Mouse (Mus musculus) macrophage (primary cell): ENCODE data around the gene Btnl6. TPM values are rescaled to one million over a fixed set of nuclear protein-coding genes. Genes with fewer than 3 reads are reported as not detected.
"Not testable (repeated sequence)": the region's sequence is repeated elsewhere in the genome, so short reads cannot be mapped to it uniquely, and the experiment has no call there.

Experiments
- H3K27ac ChIP-seq: fragments of 350-480 bp; formaldehyde crosslinking; 2 replicates; pipeline ENCODE4 v1.9.0; 2021
- H3K36me3 ChIP-seq: fragments of 350-480 bp; formaldehyde crosslinking; 2 replicates; pipeline ENCODE4 v1.9.0; 2021; ENCODE audit errors: inconsistent target
- H3K4me3 ChIP-seq: fragments of 350-480 bp; formaldehyde crosslinking; 2 replicates; pipeline ENCODE4 v1.9.0; 2021; ENCODE audit errors: inconsistent target
- H3K79me2 ChIP-seq: fragments of 350-480 bp; formaldehyde crosslinking; 2 replicates; pipeline ENCODE4 v1.9.0; 2021; ENCODE audit errors: inconsistent target
- WGBS: methylation state at CpG from one replicate; pipeline ENCODE4 v1.1.7; 2026; ENCODE audit warnings: inconsistent platforms; ENCODE audit not compliant: missing documents; 5-methylcytosine and 5-hydroxymethylcytosine counted together
- polyA plus RNA-seq: library from polyadenylated mRNA; stranded (reverse); fragments of 250-400 nt; gene quantifications from 3 replicates; pipeline ENCODE4 v1.2.4, GENCODE M21; 2018; ENCODE audit warnings: inconsistent platforms

Btnl6 gene
- polyA plus RNA-seq, 1 experiment from 2014 or later, result 0.09 TPM

DNA sequence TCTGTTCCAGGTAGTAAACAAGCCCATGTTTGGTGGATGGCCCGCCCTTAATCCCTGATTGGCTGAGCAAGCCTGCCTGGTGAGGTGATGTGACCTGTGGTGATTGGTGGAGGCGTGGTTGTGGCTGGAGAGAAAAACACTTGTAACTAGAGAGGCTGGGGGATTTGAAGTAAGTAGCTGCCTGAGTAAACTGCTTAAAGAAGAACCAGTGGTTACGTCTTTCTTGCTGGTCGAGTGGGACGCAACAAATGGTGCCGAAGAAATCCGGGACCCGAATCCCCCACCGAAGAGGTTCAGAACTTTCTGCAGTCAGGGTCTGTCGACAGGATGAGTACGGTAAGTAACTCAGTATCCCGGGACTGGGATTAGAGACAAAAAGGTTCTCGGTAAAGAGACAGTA is 26.4 kb upstream of the Btnl6 start:
- H3K4me3 ChIP-seq, H3K79me2 ChIP-seq, H3K27ac ChIP-seq, H3K36me3 ChIP-seq: not testable (repeated sequence)
- whole genome bisulfite sequencing, result 93% methylated on average over 11 of the region's 13 CpGs

DNA sequence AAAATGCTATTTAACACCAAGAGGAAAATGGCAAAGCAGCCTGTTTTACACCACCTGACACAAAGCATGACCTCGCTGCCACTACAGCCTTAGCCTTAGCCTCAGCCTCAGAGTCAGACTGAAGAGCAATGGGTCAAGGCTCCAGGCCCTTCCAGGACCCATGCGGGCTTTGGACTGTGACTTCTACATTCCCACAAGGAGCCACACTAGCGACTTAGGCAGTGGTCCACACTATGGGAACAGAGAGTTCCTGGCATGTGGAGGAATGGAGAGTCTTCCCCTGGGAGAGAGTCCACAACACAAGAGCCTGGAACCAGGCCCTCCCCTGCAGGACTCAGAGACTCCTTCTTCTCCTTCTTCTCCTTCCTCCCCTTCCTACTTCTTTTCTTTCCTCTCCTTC is 15.5 kb upstream of the Btnl6 start:
- Histone ChIP-seq H3K27ac (no peak overlapping the region), H3K79me2 (no peaks in the 10 kb centered on the region), H3K36me3 (no peaks in the 10 kb centered on the region), H3K4me3 (no peak overlapping the region)
- 98% methylated on average over 3 of the region's 3 CpGs for WGBS

DNA sequence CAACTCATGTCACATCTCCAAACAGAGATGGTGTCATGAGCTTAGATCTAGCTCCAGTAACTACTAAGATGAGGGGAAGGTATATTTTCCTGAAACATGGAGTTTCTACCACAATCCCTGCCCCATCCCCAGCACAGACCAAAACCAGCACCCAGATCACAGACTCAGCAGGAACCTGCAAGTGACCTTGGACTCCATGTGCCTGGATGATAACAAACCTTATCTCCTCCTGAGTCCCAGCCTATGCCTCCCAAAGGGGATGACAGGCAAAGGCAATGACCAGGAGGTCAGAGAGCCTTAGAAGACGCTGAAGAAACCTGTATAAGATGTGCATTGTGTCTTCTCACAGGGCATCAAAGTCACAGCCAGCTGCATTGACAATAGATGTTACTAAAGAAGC is 1.8 kb upstream of the Btnl6 start:
- 82% methylated on average over 1 of the region's 1 CpGs for WGBS
- Histone ChIP-seq H3K79me2 (no peaks in the 10 kb centered on the region), H3K4me3 (no peak overlapping the region), H3K27ac (no peak overlapping the region), H3K36me3 (no peaks in the 10 kb centered on the region)

DNA sequence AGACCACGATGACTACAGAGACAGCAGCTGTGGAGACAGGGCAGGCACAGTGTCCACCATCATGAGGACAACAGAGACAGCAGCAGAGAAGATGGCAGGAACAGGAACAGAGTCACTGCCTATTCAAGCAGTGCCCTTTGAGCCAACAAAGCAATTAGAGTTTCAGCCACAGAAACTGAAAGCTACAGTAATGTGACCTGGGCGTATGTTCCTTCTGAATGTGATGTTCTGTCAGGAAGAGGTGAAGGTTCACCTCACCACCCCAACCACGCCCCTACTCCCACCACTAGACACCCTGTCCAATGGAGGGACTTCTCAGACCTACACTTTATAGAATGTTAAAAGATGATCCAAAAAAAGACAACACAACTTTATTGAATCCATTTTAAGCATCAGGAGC is 1.4 kb upstream of the Btnl6 start:
- H3K79me2 ChIP-seq, H3K27ac ChIP-seq, H3K4me3 ChIP-seq, H3K36me3 ChIP-seq: not testable (repeated sequence)
- 58% methylated on average over 3 of the region's 3 CpGs for WGBS

DNA sequence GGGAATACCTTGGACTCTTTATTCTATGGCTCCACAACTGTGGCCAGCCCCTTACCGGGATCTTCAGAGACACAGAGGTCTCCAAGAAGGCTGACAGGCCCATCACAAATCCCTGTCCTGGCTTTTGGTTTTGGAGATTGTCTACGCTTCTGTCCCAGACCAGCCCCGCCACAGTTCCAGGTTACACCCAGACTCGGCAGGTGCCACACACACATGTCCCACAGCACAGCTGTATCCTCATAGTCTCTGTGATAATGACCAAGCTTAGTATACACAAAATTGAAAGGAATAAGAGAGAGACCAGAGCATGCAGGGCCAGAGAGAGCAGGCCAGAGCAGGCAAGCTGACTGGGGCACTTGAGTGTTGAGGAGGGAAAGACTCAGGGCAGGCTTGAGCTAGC is 643 bp upstream of the Btnl6 start:
- Histone ChIP-seq H3K36me3 (no peaks in the 10 kb centered on the region), H3K79me2 (no peaks in the 10 kb centered on the region), H3K27ac (no peak overlapping the region), H3K4me3 (no peak overlapping the region)
- 93% methylated on average over 4 of the region's 4 CpGs for WGBS

DNA sequence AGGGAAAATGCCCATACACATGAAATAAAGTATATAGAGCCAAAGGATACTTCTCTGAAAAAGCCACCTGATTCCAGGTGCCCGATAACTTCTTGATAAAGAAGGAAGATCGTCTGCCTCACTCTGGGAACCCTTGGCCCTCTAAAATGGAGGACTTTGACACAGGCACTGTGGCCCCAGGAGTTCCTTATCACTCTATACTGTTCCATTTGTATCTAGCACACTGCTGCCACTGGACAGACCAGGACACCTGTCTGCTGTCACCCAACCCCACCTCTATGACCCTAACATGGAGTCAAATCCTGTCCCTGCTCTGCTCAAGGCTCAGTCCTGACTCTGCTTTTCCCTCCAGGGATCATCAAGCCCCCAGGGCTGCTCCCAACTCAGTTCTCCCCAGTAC is 638 bp downstream of the Btnl6 start:
- Histone ChIP-seq H3K79me2 (no peaks in the 10 kb centered on the region), H3K4me3 (no peak overlapping the region), H3K36me3 (no peaks in the 10 kb centered on the region), H3K27ac (no peak overlapping the region)
- WGBS, result 88% methylated on average over 2 of the region's 2 CpGs

DNA sequence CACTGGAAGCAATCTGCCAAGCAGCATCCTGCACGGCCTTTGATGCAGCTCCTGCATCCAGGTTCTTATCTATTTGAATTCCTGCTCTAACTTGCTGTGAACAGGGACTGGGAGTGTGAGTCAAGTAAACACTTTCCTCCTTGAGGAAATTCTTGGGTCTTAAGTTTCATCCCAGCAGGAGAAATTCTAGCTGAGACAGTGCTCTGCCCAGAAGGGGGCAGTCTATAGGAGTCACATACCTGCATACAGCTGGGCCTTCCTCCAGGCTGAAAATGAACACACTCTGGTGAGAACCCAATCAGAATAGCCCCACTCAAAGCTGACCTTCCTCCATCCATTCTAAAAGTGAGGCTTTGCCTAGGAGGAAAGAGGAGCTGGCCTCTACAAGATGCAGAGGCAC is 5.4 kb downstream of the Btnl6 start:
- H3K27ac ChIP-seq, H3K79me2 ChIP-seq, H3K4me3 ChIP-seq, H3K36me3 ChIP-seq: not testable (repeated sequence)
- 77% methylated on average over 1 of the region's 1 CpGs for WGBS

DNA sequence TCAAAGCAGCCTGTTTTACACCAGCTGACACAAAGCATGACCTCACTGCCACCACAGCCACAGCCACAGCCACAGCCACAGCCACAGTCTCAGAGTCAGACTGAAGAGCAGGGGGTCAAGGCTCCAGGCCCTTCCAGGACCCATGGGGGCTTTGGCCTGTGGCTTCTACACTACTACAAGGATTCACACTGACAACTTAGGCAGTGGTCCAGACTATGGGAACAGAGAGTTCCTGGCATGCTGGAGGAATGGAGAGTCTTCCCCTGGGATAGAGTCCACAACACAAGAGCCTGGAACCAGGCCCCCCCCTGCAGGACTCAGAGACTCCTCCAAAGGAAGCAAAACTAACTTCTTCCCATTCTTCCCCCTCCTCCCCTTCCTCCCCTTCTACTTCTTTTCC is 9.6 kb downstream of the Btnl6 start:
- H3K36me3 ChIP-seq, result no peaks in the 10 kb centered on the region
- H3K4me3 ChIP-seq, result no peak overlapping the region
- H3K79me2 ChIP-seq, result no peaks in the 10 kb centered on the region
- H3K27ac ChIP-seq, result no peak overlapping the region

DNA sequence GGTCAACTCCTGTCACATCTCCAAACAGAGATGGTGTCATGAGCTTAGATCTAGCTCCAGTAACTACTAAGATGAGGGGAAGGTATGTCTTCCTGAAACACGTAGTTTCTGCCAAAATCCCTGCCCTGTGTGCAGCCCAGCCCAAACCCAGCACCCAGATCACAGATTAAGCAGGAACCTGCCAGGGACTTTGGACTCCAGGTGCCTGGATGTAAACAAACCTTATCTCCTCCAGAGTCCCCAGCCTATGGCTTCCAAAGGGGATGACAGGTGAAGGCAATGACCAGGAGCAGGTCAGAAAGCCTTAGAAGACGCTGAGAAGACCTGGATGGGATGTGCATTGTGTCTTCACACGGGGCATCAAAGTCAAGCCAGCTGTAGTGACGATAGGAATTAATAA is 19.4 kb downstream of the Btnl6 start:
- H3K79me2 ChIP-seq, H3K36me3 ChIP-seq, H3K4me3 ChIP-seq, H3K27ac ChIP-seq: not testable (repeated sequence)
- no CpG with 5 or more reads among the region's 4 CpGs for WGBS

DNA sequence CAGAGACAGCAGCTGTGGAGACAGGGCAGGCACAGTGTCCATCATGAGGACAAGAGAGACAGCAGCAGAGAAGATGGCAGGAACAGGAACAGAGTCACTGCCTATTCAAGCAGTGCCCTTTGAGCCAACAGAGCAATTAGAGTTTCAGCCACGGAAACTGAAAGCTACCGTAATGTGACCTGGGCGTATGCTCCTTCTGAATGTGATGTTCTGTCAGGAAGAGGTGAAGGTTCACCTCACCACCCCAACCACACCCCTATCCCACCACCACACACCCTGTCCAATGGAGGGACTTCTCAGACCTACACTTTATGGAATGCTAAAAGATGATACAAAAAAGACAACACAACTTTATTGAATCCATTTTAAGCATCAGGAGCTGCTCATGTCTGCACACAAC is 19.8 kb downstream of the Btnl6 start:
- H3K27ac ChIP-seq, H3K4me3 ChIP-seq, H3K36me3 ChIP-seq, H3K79me2 ChIP-seq: not testable (repeated sequence)
- WGBS, result 73% methylated on average over 3 of the region's 3 CpGs

DNA sequence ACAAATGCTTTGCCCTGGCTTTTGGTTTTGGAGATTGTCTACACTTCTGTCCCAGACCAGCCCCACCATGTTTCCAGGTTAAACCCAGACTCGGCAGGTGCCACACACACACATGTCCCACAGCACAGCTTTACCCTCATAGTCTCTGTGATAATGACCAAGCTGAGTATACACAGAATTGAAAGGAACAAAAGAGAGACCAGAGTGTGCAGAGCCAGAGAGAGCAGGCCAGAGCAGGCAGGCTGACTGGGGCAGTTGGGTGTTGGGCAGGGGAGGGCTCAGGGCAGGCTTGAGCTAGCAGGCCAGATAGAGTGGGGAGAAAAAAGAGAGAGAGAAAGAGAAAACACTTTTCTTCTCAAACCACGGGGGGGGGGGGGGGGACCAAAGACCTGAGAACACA is 20.6 kb downstream of the Btnl6 start:
- Histone ChIP-seq H3K36me3 (no peaks in the 10 kb centered on the region), H3K27ac (no peak overlapping the region), H3K79me2 (no peaks in the 10 kb centered on the region), H3K4me3 (no peak overlapping the region)
- 100% methylated on average over 1 of the region's 2 CpGs for WGBS

DNA sequence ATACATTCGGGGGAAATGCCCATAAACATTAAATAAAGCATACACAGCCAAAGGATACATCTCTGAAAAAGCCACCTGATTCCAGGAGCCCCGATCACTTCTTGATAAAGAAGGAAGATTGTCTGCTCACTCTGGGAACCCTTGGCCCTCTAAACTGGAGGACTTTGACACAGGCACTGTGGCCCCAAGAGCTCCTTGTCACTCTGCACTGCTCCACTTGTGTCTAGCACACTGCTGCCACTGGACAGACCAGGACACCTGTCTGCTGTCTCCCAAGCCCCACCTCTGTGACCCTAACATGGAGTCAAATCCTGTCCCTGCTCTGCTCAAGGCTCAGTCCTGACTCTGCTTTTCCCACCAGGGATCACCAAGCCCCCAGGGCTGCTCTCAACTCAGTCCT is 22.0 kb downstream of the Btnl6 start:
- H3K79me2 ChIP-seq, H3K27ac ChIP-seq, H3K36me3 ChIP-seq, H3K4me3 ChIP-seq: not testable (repeated sequence)
- WGBS, result 87% methylated on average over 2 of the region's 2 CpGs

DNA sequence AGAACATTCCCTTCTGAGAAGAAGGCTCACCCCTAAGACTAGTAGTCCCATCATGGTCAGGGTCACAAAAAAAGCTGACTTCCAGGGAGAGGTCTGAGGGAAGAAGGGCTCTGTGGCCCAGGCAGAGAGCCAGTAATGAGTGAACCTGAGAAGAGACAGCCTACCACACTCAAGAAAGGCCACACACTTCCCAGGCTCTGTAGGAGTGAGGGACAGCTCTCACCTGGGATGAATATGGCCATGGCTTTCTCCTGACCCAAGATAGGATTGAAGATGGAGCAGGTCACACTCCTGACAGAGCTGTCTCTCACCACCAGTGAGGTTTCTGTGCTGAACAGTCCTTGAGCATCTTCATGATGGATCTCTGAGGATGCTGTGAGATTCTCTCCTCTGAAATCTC is 24.4 kb downstream of the Btnl6 start:
- no peak overlapping the region for H3K4me3 ChIP-seq
- H3K36me3 ChIP-seq, result no peaks in the 10 kb centered on the region
- no peaks in the 10 kb centered on the region for H3K79me2 ChIP-seq
- H3K27ac ChIP-seq, result no peak overlapping the region

DNA sequence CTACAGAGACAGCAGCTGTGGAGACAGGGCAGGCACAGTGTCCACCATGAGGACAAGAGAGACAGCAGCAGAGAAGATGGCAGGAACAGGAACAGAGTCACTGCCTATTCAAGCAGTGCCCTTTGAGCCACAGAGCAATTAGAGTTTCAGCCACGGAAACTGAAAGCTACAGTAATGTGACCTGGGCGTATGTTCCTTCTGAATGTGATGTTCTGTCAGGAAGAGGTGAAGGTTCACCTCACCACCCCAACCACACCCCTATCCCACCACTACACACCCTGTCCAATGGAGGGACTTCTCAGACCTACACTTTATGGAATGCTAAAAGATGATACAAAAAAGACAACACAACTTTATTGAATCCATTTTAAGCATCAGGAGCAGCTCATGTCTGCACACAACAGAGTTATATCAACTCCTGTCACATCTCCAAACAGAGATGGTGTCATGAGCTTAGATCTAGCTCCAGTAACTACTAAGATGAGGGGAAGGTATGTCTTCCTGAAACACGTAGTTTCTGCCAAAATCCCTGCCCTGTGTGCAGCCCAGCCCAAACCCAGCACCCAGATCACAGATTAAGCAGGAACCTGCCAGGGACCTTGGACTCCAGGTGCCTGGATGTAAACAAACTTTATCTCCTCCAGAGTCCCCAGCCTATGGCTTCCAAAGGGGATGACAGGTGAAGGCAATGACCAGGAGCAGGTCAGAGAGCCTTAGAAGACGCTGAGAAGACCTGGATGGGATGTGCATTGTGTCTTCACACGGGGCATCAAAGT is 39.7 kb downstream of the Btnl6 start, which contains the start of gene Btnl4:
Gene Btnl4 (minus strand): TSS at position 81 of the 776 bp plus-strand sequence.
- H3K79me2 ChIP-seq, H3K36me3 ChIP-seq, H3K27ac ChIP-seq, H3K4me3 ChIP-seq: not testable (repeated sequence)
- 38% methylated on average over 2 of the region's 5 CpGs for WGBS

DNA sequence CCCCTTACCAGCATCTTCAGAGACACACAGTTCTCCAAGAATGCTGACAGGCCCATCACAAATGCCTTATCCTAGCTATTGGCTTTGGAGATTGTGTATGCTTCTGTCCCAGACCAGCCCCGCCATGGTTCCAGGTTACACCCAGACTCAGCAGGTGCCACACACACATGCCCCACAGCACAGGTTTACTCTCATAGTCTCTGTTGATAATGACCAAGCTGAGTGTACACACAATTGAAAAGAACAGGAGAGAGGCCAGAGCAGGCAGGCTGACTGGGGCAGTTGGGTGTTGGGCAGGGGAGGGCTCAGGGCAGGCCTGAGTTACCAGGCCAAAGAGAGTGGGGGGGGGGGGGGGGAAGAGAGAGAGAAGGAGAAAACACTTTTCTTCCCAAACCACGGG is 40.7 kb downstream of the Btnl6 start:
- Histone ChIP-seq H3K4me3 (no peak overlapping the region), H3K79me2 (no peaks in the 10 kb centered on the region), H3K36me3 (no peaks in the 10 kb centered on the region), H3K27ac (no peak overlapping the region)
- WGBS, result 100% methylated on average over 1 of the region's 2 CpGs

DNA sequence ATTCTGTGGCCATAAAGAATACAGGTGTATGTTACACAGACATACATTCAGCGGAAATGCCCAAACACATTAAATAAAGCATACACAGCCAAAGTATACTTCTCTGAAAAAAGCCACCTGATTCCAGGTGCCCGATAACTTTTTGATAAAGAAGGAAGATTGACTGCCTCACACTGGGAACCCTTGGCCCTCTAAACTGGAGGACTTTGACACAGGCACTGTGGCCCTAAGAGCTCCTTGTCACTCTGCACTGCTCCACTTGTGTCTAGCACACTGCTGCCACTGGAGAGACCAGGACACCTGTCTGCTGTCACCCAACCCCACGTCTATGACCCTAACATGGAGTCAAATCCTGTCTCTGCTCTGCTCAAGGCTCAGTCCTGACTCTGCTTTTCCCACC is 42.1 kb downstream of the Btnl6 start:
- H3K27ac ChIP-seq, result no peak overlapping the region
- H3K4me3 ChIP-seq, result no peak overlapping the region
- no peaks in the 10 kb centered on the region for H3K36me3 ChIP-seq
- 92% methylated on average over 3 of the region's 3 CpGs for WGBS
- H3K79me2 ChIP-seq, result no peaks in the 10 kb centered on the region
